In the genomic region with DNA sequence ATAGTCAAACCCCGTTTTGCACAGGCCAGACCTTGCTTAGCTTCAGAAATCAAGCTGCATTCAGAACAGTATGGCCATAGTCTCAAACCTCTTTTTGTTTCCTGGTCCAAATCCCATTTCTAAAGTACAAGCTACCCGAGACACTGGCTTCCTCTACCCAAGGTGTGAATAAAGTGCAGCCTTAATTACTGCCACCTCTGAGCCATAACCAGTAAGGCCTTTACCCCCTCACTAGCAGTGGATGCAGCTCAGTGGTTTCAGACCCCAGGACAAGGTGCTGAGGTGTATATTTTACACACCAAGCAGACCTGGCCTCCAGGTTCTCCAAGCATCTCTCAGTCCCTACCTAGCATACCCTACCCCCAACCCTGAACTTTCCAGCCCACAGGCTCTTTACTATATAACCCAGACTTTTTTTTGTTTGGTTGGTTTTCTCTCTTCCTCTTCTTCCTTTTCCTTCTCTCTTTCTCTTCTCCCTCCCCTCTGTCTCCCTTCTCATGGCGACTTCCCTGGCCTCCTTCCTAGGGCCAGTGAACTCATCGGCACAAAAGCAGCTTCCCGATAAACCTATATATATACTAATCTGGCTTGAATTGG, we compare ENCODE assay signal across 8 mouse cellular contexts. TPM values are rescaled to one million over a fixed set of nuclear protein-coding genes. Genes with fewer than 3 reads are reported as not detected.
DNase-seq lines count a peak whose midpoint lies in the region; ATAC-seq and TF ChIP-seq lines count a peak whose summit lies in the region.

No protein-coding gene starts in this region.

- H3K9ac ChIP-seq in kidney, postnatal 0 days (ENCODE audit: low read depth, low read length), result peak overlapping the region; percentile 79; the same call in 1 of the 2 replicates
- H3K9ac ChIP-seq in embryonic facial prominence, embryonic 12.5 days, result peak overlapping the region; percentile 60
- peak overlapping the region; percentile 18; the same call in 1 of the 2 replicates for H3K9ac ChIP-seq in intestine, embryonic 15.5 days
- H3K9ac ChIP-seq in neural tube, embryonic 14.5 days (replicated peaks; ENCODE audit: low read depth, low read length), result peak overlapping the region; percentile 82

- peak overlapping the region; percentile 79 for H3K4me2 ChIP-seq in kidney, postnatal 0 days (ENCODE audit: low read length)
- peak overlapping the region; percentile 73 for H3K4me2 ChIP-seq in embryonic facial prominence, embryonic 12.5 days (replicated peaks)
- H3K4me2 ChIP-seq in intestine, embryonic 15.5 days (replicated peaks), result peak overlapping the region; percentile 87
- peak overlapping the region; percentile 84 for H3K4me2 ChIP-seq in neural tube, embryonic 14.5 days (ENCODE audit: low read depth, low read length)

- WGBS in kidney, postnatal 0 days, result 62% methylated on average over 5 of the region's 5 CpGs
- WGBS in embryonic facial prominence, embryonic 12.5 days, result 70% methylated on average over 5 of the region's 5 CpGs
- WGBS in intestine, embryonic 15.5 days, result 60% methylated on average over 5 of the region's 5 CpGs
- WGBS in neural tube, embryonic 14.5 days, result 76% methylated on average over 5 of the region's 5 CpGs

- H3K27me3 ChIP-seq in kidney, postnatal 0 days (ENCODE audit: insufficient read depth, low read length), result no peaks in the 10 kb centered on the region
- no peaks in the 10 kb centered on the region for H3K27me3 ChIP-seq in embryonic facial prominence, embryonic 12.5 days
- no peaks in the 10 kb centered on the region for H3K27me3 ChIP-seq in intestine, embryonic 15.5 days (replicated peaks)
- H3K27me3 ChIP-seq in neural tube, embryonic 14.5 days (ENCODE audit: control insufficient read depth, insufficient read depth, low read length), result no peaks in the 10 kb centered on the region

- H3K36me3 ChIP-seq in kidney, postnatal 0 days (ENCODE audit: insufficient read depth, low read length), result 0 out of 2 replicates have a peak, but pooled peaks cover 2% of the 10 kb centered on the region
- H3K36me3 ChIP-seq in embryonic facial prominence, embryonic 12.5 days, result no peaks in the 10 kb centered on the region
- H3K36me3 ChIP-seq in intestine, embryonic 15.5 days, result no peaks in the 10 kb centered on the region
- H3K36me3 ChIP-seq in neural tube, embryonic 14.5 days (ENCODE audit: control insufficient read depth, insufficient read depth, low read length), result no peaks in the 10 kb centered on the region

- no peak for DNase-seq in kidney, postnatal 0 days (ENCODE audit: low spot score)
- no peak for DNase-seq in kidney, postnatal 10 days
- no peak for DNase-seq in thymus, postnatal 0 days (ENCODE audit: low spot score)
- DNase-seq in adrenal gland, postnatal 25 days, result no peak
- no peak for DNase-seq in urinary bladder, postnatal 14 days (ENCODE audit: low spot score)

- peak overlapping the region; percentile 50 for H3K4me3 ChIP-seq in kidney, postnatal 0 days (replicated peaks; ENCODE audit: low read depth, low read length)
- H3K4me3 ChIP-seq in embryonic facial prominence, embryonic 12.5 days, result peak overlapping the region; percentile 49
- H3K4me3 ChIP-seq in intestine, embryonic 15.5 days (replicated peaks), result peak overlapping the region; percentile 53
- peak overlapping the region; percentile 57 for H3K4me3 ChIP-seq in neural tube, embryonic 14.5 days (ENCODE audit: low read depth, low read length)

- H3K27ac ChIP-seq in kidney, postnatal 0 days, result peak overlapping the region; percentile 97
- H3K27ac ChIP-seq in embryonic facial prominence, embryonic 12.5 days, result peak overlapping the region; percentile 93
- peak overlapping the region; percentile 98 for H3K27ac ChIP-seq in intestine, embryonic 15.5 days
- H3K27ac ChIP-seq in neural tube, embryonic 14.5 days (ENCODE audit: low read depth, low read length), result peak overlapping the region; percentile 97

- H3K9me3 ChIP-seq in kidney, postnatal 0 days (replicated peaks; ENCODE audit: low read length), result no peaks in the 10 kb centered on the region
- no peaks in the 10 kb centered on the region for H3K9me3 ChIP-seq in embryonic facial prominence, embryonic 12.5 days
- no peaks in the 10 kb centered on the region for H3K9me3 ChIP-seq in intestine, embryonic 15.5 days
- H3K9me3 ChIP-seq in neural tube, embryonic 14.5 days (ENCODE audit: control insufficient read depth, low read length), result no peaks in the 10 kb centered on the region

- ATAC-seq in kidney, postnatal 0 days (replicated peaks; ENCODE audit: low FRiP score, low read depth), result no peak
- no peak for ATAC-seq in embryonic facial prominence, embryonic 12.5 days (ENCODE audit: insufficient number of reproducible peaks, insufficient read depth, low FRiP score, low TSS enrichment)
- ATAC-seq in intestine, embryonic 15.5 days, result peak; percentile 3; the same call in 1 of the 2 replicates
- ATAC-seq in neural tube, embryonic 14.5 days (ENCODE audit: low read depth), result no peak

- TF ChIP-seq CTCF in kidney, postnatal 0 days (IDR thresholded peaks at IDR 0.05; ENCODE audit: low read depth), result no peak

- peaks cover 20% of the 10 kb centered on the region for H3K4me1 ChIP-seq in kidney, postnatal 0 days (replicated peaks; ENCODE audit: insufficient read depth, low read length)
- H3K4me1 ChIP-seq in embryonic facial prominence, embryonic 12.5 days, result peaks cover 12% of the 10 kb centered on the region
- H3K4me1 ChIP-seq in intestine, embryonic 15.5 days (replicated peaks), result peaks cover 14% of the 10 kb centered on the region; the same call in 1 of the 2 replicates
- H3K4me1 ChIP-seq in neural tube, embryonic 14.5 days (ENCODE audit: control insufficient read depth, insufficient read depth, low read length), result peaks cover 11% of the 10 kb centered on the region; the same call in 1 of the 2 replicates

RNA-seq across cellular contexts. Expression of a gene that starts 56.3 kb away (rescaled TPM):
- polyA plus RNA-seq in kidney, postnatal 0 days (2015; fragmentation: Nextera tagmentation; extraction: Ambion mirVana), result 18.1 and 19.3 TPM in 2 replicates
- 11.0 and 11.5 TPM in 2 replicates for polyA plus RNA-seq in embryonic facial prominence, embryonic 12.5 days (2016; fragmentation: Nextera tagmentation; extraction: Ambion mirVana)
- polyA plus RNA-seq in intestine, embryonic 15.5 days (2015; fragmentation: Nextera tagmentation; extraction: Ambion mirVana), result 15.8 and 16.8 TPM in 2 replicates
- 15.5 and 16.0 TPM in 2 replicates for polyA plus RNA-seq in neural tube, embryonic 14.5 days (2014; fragmentation: Nextera tagmentation; extraction: Ambion mirVana)
- 14.4 and 16.0 TPM in 2 replicates for polyA plus RNA-seq in thymus, postnatal 0 days (2015; fragmentation: Nextera tagmentation; extraction: Ambion mirVana)
- total RNA-seq in adrenal gland, postnatal 25 days (2021), result 8.2 and 9.0 TPM in 2 replicates

Comparison
In these comparisons a context has a peak if more than half of its experiments do, and no peak if none do; other contexts are left out.
1. H3K9ac ChIP-seq: peak in every context shown above with its lines; median percentile 82 in neural tube, embryonic 14.5 days; 79 in kidney, postnatal 0 days; 60 in embryonic facial prominence, embryonic 12.5 days; 18 in intestine, embryonic 15.5 days.